Mouse (Mus musculus): ENCODE measurements around the gene Aldh3a2.
A peak's percentile ranks its signal among the peaks of the same experiment; 100 is the strongest.

The Aldh3a2 gene

DNA sequence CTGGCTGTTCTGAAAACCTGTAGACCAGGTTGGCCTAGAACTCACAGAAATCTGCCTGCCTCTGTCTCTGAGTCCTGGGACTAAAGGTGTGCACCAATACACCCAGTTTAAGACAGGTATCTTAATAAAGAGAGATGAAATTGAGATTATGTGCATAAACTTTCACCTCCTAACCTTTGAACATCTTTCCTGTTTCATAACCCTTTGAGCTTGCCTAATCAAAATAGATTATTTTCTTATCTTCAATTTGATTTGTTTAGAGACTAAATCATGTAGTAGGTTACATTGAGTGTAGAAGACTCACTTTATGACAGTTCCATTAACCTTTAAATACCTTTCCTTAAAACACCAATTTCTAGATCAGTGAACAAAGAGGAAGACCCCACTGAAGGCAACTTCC lies 4.3 kb upstream of the Aldh3a2 start:
- no peak for DNase-seq

DNA sequence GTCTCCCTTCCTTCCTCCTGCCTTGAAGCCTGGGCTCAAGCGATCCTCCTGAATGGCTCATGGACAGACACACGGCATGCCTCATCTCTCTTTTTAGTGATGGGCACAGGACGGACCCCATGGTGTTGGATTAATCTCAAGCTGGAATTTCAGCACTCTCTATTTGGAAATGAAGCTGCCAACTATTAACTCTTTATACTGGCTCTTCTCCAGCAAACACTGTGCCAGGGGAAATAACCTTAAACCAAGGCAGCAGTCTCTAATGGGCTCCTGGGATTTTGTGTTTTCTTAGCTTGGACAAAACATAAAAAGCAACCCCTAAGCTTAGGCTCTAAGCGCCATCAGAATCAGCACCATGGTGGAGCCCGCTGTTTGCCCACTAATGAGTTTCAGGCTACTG lies 3.1 kb upstream of the Aldh3a2 start:
- no peak for DNase-seq

DNA sequence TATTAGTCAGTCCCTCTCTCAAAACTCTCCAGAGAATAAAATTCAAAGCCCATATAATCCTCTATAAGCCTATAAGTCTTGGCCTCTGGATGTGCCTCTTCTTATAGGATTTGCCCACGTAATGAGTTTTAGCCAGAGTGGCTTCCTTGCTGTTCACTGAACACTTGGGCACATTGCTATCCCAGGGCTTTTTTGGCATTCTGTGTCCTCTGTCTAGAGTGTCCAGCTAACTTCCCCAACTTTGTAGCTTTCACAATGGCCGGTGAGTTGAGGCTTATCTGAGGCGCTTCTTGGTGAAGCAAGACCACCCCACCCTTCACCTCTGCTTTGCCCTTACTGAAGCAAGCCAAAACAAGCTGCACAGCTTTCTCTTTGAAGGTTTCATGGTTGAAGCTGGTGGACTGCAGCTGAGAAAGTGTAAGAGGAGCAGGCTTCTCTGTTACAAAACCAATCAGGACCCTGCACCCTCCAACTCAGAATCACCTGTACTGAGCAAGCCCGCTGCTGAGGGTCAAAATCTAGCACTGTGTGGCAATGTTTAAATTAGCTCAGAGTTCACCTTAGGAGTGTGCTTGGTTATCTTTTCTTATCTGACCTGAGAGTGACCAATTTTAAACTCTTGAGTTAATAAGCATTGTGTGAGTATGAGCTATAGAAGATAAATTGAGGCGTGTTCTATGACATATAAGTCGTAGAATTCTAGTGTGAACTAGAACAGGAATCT lies 1.5 kb upstream of the Aldh3a2 start:
- DNase-seq, result no peak

DNA sequence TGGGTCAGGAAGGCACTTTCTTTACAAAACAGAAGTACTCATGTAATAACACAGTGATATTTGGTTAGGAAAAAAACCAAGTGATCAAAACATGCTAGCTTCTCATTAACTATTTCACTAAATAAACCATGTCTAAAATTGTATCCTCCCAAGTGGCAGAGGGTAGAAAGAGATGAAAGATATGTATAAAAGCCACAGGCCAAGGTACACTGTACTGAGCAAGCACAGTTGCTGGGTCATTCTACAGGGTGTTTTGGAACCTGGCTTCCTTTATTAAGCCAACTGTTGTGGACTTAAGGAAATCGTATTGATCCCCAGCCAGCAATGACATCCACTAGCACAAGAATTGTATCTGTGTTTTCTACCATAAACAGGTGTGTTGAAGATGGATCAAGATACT lies 3.4 kb downstream of the Aldh3a2 start:
- DNase-seq, result no peak

DNA sequence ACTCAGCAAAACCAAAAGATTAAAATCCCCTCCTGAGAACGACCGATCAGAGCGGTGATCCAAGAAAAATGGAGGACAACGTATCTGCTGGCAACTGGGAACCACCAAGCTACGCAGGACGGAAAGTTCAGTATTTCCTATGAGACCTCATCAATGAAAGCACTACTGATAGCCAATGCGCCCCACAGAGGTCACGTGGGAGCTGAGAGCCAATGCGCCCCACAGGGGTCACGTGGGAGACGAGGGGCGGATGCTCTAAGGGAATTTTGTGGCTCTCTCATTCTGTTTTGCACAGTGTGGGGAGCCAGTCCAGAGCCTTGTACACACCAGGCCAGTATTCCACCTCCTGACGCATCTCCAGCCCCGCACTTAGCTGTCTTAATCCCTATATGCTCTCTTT lies 4.7 kb downstream of the Aldh3a2 start:
- DNase-seq, result no peak

DNA sequence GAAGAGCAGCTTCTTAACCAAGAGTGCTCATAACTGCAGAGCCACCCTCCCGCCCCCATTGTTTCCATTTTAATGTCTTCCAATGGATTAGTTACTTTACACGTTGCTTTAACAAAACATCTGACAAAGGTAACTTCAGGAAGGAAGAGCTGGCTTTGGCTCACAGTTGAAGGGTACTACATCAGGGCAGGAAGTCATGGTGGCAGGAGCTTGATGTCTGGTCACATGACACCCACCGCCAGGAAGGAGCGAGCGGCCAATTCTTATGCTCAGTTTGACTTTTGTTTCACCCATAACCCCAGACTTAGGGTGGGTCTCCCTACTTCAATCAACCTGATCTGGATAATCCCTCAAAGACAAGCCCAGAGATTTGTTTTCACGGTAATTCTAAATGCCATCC lies 8.2 kb downstream of the Aldh3a2 start:
- no peak for DNase-seq

DNA sequence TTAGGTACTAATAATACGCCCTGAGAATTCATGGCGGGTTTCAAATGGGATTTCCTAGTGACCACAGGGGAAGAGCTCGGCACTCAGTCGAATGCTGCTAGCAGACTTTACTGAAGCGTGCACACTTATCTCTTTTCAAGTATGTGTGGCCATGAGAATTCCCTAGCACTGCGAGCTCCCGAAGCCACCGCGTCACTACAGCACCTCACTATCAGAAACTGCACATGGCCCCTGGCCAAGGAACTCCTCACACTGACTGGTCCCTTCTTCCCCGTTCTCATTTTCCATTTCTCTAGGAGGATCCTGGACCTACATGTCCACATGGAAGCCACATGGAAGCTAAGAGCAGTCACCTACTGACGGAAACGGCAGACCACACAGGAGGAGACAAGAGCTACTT lies 14.5 kb downstream of the Aldh3a2 start:
- no peak for DNase-seq

DNA sequence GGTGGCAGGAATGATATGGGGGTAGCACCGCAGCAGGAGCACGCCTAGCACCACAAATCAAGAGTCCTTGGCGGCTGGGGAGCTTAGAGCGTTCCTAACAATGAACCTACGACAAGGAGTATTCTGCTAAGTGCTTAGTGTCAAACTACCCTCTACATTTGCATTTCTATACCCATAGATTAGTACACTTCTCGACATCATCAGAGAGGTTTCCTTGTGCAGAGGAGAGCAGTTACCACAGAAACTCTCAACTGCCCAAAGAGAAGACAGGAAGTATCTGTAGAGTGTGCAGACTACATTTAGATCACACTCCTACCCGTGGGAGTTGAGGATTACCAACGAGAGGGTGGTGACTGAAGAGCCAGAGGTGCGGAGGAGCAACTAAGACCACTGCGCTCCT lies 15.5 kb downstream of the Aldh3a2 start:
- DNase-seq, result no peak

DNA sequence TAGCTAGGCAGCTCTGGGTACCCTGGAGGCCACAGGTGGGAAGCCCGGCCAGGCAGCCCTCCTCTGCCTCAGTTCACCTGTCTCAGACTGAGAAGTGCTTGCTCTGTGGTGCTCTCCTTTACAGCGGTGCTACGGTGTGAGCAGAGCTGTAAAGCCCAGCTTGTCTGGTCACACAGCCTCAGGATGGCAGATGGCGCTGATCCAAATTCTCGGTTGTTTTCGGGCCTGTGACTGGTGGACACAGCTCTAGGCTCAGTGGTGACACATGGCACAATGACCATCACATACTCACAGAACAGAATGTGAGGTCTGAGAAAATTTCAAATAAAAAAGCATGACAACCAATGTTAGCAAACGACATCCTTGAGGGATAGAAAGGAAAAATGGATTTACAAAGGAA lies 22.9 kb downstream of the Aldh3a2 start:
- DNase-seq, result no peak

DNA sequence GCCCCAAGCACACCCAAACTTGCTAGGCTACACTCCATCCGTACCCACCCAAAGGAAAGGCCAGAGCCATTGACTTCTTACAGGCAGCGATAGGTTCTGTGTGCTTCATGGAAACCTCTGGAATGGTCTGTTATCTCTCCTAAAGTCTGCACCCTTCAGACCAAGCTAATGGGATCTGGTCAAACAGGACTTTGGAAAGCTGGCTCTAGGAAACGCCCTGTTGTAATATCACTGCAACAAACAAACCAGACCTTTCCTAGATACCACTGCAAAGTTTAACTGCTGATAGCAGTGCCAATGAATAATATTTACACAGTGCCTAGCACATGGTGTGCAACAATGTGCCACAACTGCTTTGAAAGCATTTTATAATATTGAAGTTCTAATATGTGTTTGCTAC lies 31.2 kb downstream of the Aldh3a2 start:
- DNase-seq, result no peak

DNA sequence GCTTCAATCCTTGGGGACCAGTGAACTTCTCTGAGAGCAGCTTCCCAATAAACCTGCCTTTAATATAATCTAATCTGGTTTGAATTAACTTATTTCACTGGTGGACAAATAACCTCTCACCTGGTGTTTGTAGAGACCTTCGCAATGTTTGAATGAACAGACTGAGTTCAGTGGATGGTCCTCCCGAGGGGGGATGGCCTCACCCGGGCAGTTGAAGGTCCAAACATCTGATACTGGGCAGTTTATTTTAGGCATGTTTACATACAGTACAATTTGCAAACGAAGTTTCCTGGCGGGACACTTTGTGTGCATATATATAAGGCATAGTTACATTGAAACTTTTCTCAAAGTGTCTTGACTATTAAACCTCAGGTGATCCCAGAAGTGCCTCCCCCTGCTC lies 33.1 kb downstream of the Aldh3a2 start:
- no peak for DNase-seq

DNA sequence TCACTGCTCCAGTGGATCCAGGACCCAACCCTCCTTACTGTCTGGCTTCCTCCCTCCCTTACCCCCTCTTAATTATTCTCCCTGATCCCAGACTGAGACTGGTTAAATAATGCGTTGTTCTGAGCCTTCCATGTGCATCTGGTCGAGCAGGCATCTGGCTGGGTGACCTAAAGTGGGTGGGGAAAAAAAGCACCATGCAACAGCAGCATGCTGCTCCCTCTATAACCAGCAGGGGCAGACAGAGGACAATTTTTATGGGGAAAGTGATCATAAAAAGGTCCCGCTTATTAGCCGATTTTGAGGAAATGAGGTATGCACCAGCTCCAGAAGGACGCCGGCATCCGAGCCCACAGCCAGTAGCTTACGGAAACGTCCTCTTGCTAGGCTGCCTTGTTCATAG lies 35.9 kb downstream of the Aldh3a2 start:
- peak; percentile 74 for DNase-seq

DNA sequence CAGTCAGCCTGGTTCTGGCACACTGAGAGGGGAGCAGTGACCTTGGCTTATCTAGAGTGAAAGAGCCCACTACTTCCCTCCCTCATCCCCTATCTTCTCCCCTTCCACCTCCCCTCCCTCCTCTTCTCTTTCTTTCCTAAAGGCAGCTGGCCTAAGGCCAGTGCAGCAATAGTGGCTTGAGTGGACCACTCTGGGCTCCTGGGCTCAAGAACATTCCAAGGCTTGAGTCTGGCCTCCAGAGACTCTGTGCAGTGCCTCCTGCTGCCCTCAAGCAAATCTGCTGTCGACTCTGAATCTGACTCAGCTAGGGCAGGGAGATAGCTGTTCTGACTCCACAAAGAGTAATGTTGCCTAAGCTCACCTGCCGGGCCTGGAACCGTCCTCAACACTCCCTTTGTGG lies 38.9 kb downstream of the Aldh3a2 start:
- DNase-seq, result no peak

DNA sequence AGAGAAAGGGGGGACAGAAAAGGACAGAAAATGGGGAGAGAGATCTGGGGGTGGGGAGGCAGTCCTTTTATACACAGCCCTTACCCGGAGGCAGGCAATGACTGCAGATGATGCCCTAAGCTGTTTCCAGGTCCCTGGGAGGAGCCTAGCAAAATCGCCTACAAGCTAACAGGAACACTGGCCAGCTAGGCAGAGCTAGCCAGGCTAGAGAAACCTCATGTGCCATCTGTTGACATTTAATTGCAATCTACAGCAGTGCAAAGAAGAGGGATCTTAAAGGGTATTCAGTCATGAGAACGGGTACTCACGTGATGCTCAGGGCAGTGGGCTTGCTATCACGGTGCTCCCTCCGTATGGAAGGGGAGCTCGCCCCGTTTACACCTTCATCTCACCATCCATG lies 39.4 kb downstream of the Aldh3a2 start:
- no peak for DNase-seq

DNA sequence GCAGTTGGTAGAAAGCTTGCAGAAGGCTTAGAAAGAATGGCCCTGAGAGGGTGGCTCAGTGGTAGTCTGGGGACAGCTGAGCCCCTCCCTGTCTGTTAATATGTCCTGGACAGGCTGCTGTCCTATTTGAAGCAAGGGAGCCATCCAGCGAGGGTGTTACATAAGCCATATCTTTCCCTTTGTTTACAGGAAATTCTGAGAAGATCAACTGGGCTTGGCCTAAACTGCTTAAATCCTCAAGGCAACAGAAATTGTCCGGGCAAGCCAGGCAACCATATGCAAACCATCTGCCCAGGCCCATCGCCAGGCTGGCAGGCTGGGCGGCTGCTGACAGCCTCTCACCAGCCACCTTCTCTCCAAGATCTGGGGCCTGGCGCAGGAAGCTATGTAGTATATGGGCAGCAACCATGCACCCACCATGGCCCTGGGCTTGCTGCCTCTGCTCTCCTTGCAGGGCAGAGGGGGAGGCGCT lies 41.3 kb downstream of the Aldh3a2 start:
- DNase-seq, result no peak

DNA sequence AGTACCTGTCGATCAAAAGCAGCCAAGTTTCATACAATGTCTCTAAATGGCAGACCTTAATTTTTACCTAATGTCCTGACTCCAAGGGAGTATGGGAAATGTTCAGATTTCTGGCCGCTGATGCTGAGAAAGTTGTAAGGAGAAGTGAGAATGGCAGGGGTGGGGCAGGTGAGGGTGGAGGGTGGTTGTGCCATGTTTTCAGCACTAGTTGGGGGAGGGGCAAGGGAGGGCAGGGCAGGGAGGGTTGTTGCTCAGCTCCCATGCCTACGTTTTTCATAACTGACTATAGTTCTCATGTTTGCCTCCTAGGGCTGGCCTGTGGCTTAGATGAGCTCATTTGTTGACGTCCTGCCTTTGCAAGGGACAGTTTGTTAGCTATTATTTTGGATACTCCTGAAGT lies 41.8 kb downstream of the Aldh3a2 start:
- no peak for DNase-seq

DNA sequence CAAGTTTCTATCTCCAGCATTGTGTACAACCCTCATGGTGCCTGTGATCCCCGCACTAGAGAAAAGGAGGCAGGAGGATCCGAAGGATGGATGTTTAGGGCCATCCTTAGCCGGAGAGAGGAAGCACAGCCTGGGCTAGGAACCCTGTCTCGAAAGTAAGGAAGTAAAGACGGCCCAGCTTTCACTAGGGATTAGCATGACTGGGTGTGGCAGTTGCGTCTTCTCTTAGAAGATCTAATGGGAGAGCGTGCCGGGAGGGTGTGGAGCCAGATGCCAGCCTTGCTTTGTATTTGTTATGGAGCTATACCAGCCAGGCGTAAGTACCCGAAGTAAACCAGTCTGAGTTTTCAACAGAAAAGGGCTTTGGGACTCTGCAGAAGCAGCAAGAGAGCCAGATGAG lies 42.4 kb downstream of the Aldh3a2 start:
- DNase-seq, result no peak

DNA sequence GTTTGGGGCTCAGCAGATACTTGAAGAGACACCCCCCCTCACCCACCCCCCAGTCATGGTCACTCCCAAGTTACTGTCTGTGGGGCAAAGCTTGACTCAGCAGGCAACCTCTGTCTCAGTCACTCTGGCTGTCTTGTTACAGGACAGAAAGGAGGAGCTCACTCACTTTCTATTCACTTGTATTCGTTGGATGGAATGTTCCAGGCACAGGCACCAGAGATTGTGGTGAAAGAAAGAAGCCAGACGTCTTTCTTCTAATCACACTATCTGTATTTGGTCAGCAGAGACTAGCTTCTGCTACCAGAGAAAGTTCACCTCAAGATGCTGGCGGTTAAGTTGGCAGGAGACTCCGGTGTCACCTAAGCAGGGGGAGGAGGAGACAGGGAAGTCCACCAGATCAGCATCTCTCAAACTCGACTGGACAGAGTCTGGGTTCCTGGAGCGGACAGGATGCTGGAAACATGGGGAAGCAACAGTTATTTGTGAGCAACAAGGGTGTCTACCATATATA lies 43.0 kb downstream of the Aldh3a2 start:
- no peak for DNase-seq

DNA sequence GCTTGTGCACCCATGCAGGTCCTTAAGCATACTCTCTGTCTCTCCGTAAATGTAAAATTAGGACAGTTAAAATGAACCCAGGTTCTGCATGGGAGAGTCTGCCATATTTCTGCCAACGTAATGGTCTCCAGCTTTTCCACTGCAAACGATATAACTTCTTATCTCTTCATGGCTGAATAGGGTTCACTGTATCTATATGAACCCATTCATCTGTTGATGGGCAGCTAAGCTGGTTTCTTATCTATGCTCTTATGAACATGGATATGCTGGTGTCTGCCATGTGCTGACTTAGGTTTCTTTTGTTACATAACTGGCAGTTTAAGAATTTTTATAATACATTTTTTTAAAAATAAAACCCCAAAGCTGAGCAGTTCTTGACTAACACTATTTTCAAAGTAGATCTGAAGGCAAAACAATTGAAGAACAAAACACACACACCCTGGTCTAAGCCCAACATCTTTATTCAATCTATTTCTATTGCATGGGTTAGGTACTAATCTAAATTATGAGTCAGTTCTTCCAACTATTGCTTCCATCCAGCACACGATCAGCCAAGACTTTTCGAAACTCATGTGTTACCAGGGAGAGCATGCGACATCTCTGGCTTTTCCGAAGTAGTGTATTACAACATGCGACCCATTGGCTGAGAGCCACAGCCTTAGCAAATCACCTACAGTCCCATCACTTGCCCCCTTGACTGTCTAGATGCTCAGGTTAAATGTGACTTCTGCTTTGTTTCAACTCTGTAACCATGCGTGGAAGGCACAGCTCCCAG lies 44.1 kb downstream of the Aldh3a2 start:
- no peak for DNase-seq

DNA sequence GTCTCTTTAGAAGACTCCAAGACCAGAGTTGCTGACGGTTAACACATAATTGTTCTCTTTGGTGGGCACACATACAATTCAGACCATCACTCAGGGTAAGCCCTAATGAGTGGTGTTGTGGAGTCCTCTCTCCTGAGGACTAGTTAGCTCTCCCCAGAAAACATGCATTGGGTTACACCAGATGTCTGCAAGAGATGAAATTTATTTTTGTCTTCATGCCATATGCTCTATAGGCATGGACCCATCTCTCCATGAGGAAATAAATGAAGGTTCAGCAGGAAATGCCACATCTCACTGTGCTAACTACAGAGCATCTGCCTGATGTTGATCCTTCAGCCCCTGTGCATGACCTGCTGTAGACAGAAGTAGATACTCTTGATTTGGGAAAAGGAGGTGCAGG lies 45.3 kb downstream of the Aldh3a2 start:
- no peak for DNase-seq

DNA sequence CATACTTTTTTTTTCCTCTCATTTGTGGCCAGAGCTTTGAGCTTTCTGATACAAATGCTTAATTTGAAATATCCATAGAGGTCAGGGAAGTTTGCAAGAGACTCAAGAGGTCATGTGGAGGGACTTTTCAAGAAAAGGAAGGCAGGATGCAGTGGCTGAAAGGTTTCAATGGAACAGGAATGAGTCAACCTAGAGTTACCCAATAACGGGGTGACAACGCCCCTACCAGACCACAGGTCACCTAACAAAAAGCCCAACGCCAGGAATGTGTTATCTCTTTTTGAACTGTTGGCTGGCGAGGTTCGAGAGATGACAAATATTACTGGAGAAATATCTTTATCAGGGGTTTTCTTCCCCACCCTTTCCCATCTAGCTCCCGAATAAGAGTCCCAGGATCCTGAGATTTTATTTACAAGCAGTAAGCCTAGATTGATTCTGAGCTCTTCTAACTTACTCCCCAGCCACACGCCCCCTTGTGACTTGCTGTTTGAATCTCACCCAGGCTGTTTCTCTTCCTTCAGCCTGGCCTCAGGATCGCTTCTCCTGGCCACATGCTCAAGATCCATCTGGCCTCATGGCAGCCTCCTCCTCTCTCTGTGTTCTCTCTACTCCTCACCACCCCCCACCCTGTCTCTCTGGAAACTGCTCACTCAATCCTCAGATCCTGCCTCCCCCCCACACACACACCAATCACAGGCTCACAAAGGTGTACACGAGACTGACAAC lies 46.9 kb downstream of the Aldh3a2 start:
- no peak for DNase-seq

DNA sequence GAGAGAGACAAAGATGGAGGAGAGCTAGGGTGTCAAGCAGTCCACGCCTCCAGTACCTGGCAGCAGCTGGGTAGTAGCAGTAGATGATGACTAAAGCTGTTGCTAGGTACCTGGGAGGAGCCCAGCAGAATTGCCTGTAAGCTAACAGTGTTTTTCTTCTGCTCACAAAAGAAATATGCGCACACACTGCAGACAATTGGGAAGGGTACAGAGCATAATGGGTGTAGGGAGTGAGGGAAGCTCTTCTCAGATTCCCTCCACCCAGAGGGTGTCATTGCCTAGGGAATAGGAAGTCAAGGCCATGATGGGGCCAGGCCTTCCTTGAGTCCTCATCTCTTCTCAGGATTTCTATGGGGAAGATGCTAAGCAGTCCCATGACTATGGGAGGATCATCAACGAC lies 51.3 kb downstream of the Aldh3a2 start:
- no peak for DNase-seq

DNA sequence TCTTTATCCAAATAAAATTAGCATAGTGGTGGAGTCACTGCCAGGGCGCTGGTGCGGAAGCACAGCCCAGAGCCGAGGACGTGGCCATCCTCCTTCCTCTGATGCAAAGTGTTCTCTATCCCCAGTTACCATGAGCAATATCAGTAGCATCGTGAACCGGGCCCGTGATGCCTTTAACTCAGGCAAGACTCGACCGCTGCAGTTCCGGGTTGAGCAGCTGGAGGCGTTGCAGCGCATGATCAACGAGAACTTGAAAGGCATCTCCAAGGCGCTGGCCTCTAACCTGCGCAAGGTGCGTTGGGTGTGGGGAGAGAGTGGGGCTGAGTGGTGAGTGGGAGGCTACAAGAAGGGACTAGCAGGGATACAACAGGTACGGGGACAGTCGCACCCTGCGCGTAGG lies 55.2 kb downstream of the Aldh3a2 start:
- DNase-seq, result no peak

DNA sequence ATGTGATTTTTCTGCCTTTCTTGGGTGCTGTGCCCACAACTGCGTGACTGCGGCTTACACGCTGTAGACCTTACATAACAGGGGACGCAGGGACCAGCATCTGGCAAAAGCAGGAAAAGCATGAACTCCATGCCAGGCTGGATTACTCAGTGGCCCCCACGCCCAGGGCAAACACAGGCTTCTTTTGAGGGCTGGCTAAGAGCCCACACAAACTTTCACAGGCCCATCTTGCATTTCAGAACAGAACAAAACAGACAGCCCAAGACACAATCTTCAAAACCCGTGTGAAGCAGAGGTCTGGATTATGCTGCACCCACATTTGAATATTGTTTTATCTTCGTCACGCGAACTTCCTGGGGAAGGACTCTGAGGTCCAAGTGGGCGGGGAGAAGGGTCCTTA lies 58.9 kb downstream of the Aldh3a2 start:
- DNase-seq, result no peak

Data from kidney, postnatal 10 days (tissue).